Mouse (Mus musculus): Measurements from ENCODE around the gene Zc3h4. TPM values are rescaled to one million over a fixed set of nuclear protein-coding genes. Genes with fewer than 3 reads are reported as not detected.

Zc3h4 gene
- polyA plus RNA-seq, 1 experiment from 2014 or later, result 18.5 TPM

- Histone ChIP-seq H3K9ac (replicated peaks; ENCODE audit: low read depth, low read length) (no peak overlapping the region), H3K27ac (ENCODE audit: low read depth, low read length) (peak overlapping the region; percentile 55; the same call in 1 of the 2 replicates), H3K4me2 (ENCODE audit: low read depth, low read length) (peak overlapping the region; percentile 35; the same call in 1 of the 2 replicates), H3K36me3 (ENCODE audit: control insufficient read depth, insufficient read depth, low read length) (no peaks in the 10 kb centered on the region), H3K4me3 (ENCODE audit: low read depth, low read length) (no peak overlapping the region), H3K27me3 (ENCODE audit: control insufficient read depth, insufficient read depth, low read length) (no peaks in the 10 kb centered on the region), H3K4me1 (ENCODE audit: control insufficient read depth, insufficient read depth, low read length) (peaks cover 29% of the 10 kb centered on the region), H3K9me3 (ENCODE audit: control insufficient read depth, low read length) (no peaks in the 10 kb centered on the region)
- 70% methylated on average over 2 of the region's 2 CpGs for WGBS
- no peak for ATAC-seq (ENCODE audit: low read depth)
Measured at GRCm38 (mm10) chr7:16405073-16405455, 4.4 kb downstream of the Zc3h4 start.

- H3K9ac ChIP-seq (replicated peaks; ENCODE audit: low read depth, low read length), result peak overlapping the region; percentile 42; the same call in 1 of the 2 replicates
- no peaks in the 10 kb centered on the region for H3K9me3 ChIP-seq (ENCODE audit: control insufficient read depth, low read length)
- peak overlapping the region; percentile 34 for H3K4me2 ChIP-seq (ENCODE audit: low read depth, low read length)
- no peaks in the 10 kb centered on the region for H3K36me3 ChIP-seq (ENCODE audit: control insufficient read depth, insufficient read depth, low read length)
- H3K27ac ChIP-seq (ENCODE audit: low read depth, low read length), result peak overlapping the region; percentile 55
- H3K27me3 ChIP-seq (ENCODE audit: control insufficient read depth, insufficient read depth, low read length), result no peaks in the 10 kb centered on the region
- WGBS, result 68% methylated on average over 11 of the region's 11 CpGs
- peaks cover 29% of the 10 kb centered on the region for H3K4me1 ChIP-seq (ENCODE audit: control insufficient read depth, insufficient read depth, low read length)
- peak overlapping the region; percentile 4; the same call in 1 of the 2 replicates for H3K4me3 ChIP-seq (ENCODE audit: low read depth, low read length)
- ATAC-seq (ENCODE audit: low read depth), result no peak
Measured at GRCm38 (mm10) chr7:16405516-16406351, 5.0 kb downstream of the Zc3h4 start.

- ATAC-seq (ENCODE audit: low read depth), result no peak
- 91% methylated on average over 3 of the region's 3 CpGs for WGBS
- Histone ChIP-seq H3K4me2 (ENCODE audit: low read depth, low read length) (no peak overlapping the region), H3K9me3 (ENCODE audit: control insufficient read depth, low read length) (no peaks in the 10 kb centered on the region), H3K4me1 (ENCODE audit: control insufficient read depth, insufficient read depth, low read length) (peaks cover 29% of the 10 kb centered on the region), H3K9ac (replicated peaks; ENCODE audit: low read depth, low read length) (no peak overlapping the region), H3K36me3 (ENCODE audit: control insufficient read depth, insufficient read depth, low read length) (no peaks in the 10 kb centered on the region), H3K4me3 (ENCODE audit: low read depth, low read length) (no peak overlapping the region), H3K27ac (ENCODE audit: low read depth, low read length) (no peak overlapping the region), H3K27me3 (ENCODE audit: control insufficient read depth, insufficient read depth, low read length) (no peaks in the 10 kb centered on the region)
Measured at GRCm38 (mm10) chr7:16406978-16407377, 6.3 kb downstream of the Zc3h4 start.

GRCm38 (mm10) chr7:16411100-16411499 is 10.4 kb downstream of the Zc3h4 start:
- no peak for ATAC-seq (ENCODE audit: low read depth)
- 93% methylated on average over 5 of the region's 5 CpGs for WGBS
- Histone ChIP-seq H3K4me1 (ENCODE audit: control insufficient read depth, insufficient read depth, low read length) (peaks cover 7% of the 10 kb centered on the region), H3K36me3 (ENCODE audit: control insufficient read depth, insufficient read depth, low read length) (no peaks in the 10 kb centered on the region), H3K9me3 (ENCODE audit: control insufficient read depth, low read length) (no peaks in the 10 kb centered on the region), H3K9ac (replicated peaks; ENCODE audit: low read depth, low read length) (no peak overlapping the region), H3K4me2 (ENCODE audit: low read depth, low read length) (no peak overlapping the region), H3K4me3 (ENCODE audit: low read depth, low read length) (no peak overlapping the region), H3K27me3 (ENCODE audit: control insufficient read depth, insufficient read depth, low read length) (no peaks in the 10 kb centered on the region), H3K27ac (ENCODE audit: low read depth, low read length) (no peak overlapping the region)

- 92% methylated on average over 8 of the region's 8 CpGs for WGBS
- Histone ChIP-seq H3K4me1 (ENCODE audit: control insufficient read depth, insufficient read depth, low read length) (peaks cover 3% of the 10 kb centered on the region; the same call in 1 of the 2 replicates), H3K4me3 (ENCODE audit: low read depth, low read length) (no peak overlapping the region), H3K9me3 (ENCODE audit: control insufficient read depth, low read length) (no peaks in the 10 kb centered on the region), H3K4me2 (ENCODE audit: low read depth, low read length) (no peak overlapping the region), H3K27me3 (ENCODE audit: control insufficient read depth, insufficient read depth, low read length) (no peaks in the 10 kb centered on the region), H3K36me3 (ENCODE audit: control insufficient read depth, insufficient read depth, low read length) (peaks cover 2% of the 10 kb centered on the region; the same call in 1 of the 2 replicates), H3K27ac (ENCODE audit: low read depth, low read length) (no peak overlapping the region), H3K9ac (replicated peaks; ENCODE audit: low read depth, low read length) (no peak overlapping the region)
- no peak for ATAC-seq (ENCODE audit: low read depth)
Measured at GRCm38 (mm10) chr7:16412220-16412896, 11.6 kb downstream of the Zc3h4 start.

- no peak overlapping the region for H3K9ac ChIP-seq (replicated peaks; ENCODE audit: low read depth, low read length)
- no peak for ATAC-seq (ENCODE audit: low read depth)
- peaks cover 3% of the 10 kb centered on the region; the same call in 1 of the 2 replicates for H3K4me1 ChIP-seq (ENCODE audit: control insufficient read depth, insufficient read depth, low read length)
- no peak overlapping the region for H3K27ac ChIP-seq (ENCODE audit: low read depth, low read length)
- no peak overlapping the region for H3K4me2 ChIP-seq (ENCODE audit: low read depth, low read length)
- WGBS, result 49% methylated on average over 2 of the region's 2 CpGs
- peaks cover 6% of the 10 kb centered on the region for H3K36me3 ChIP-seq (ENCODE audit: control insufficient read depth, insufficient read depth, low read length)
- H3K9me3 ChIP-seq (ENCODE audit: control insufficient read depth, low read length), result no peaks in the 10 kb centered on the region
- no peak overlapping the region for H3K4me3 ChIP-seq (ENCODE audit: low read depth, low read length)
- H3K27me3 ChIP-seq (ENCODE audit: control insufficient read depth, insufficient read depth, low read length), result no peaks in the 10 kb centered on the region
Measured at GRCm38 (mm10) chr7:16412930-16413329, 12.2 kb downstream of the Zc3h4 start.

- no peaks in the 10 kb centered on the region for H3K27me3 ChIP-seq (ENCODE audit: control insufficient read depth, insufficient read depth, low read length)
- H3K4me2 ChIP-seq (ENCODE audit: low read depth, low read length), result no peak overlapping the region
- H3K27ac ChIP-seq (ENCODE audit: low read depth, low read length), result no peak overlapping the region
- ATAC-seq (ENCODE audit: low read depth), result no peak
- H3K36me3 ChIP-seq (ENCODE audit: control insufficient read depth, insufficient read depth, low read length), result peaks cover 28% of the 10 kb centered on the region
- H3K4me3 ChIP-seq (ENCODE audit: low read depth, low read length), result no peak overlapping the region
- H3K9me3 ChIP-seq (ENCODE audit: control insufficient read depth, low read length), result no peaks in the 10 kb centered on the region
- H3K4me1 ChIP-seq (ENCODE audit: control insufficient read depth, insufficient read depth, low read length), result peaks cover 3% of the 10 kb centered on the region; the same call in 1 of the 2 replicates
- 83% methylated on average over 3 of the region's 3 CpGs for WGBS
- H3K9ac ChIP-seq (replicated peaks; ENCODE audit: low read depth, low read length), result no peak overlapping the region
Measured at GRCm38 (mm10) chr7:16415426-16415825, 14.7 kb downstream of the Zc3h4 start.

GRCm38 (mm10) chr7:16417141-16417771 is 16.5 kb downstream of the Zc3h4 start:
- no peaks in the 10 kb centered on the region for H3K27me3 ChIP-seq (ENCODE audit: control insufficient read depth, insufficient read depth, low read length)
- H3K9ac ChIP-seq (replicated peaks; ENCODE audit: low read depth, low read length), result no peak overlapping the region
- no peak overlapping the region for H3K4me3 ChIP-seq (ENCODE audit: low read depth, low read length)
- no peak for ATAC-seq (ENCODE audit: low read depth)
- 0 out of 2 replicates have a peak, but pooled peaks cover 3% of the 10 kb centered on the region for H3K4me1 ChIP-seq (ENCODE audit: control insufficient read depth, insufficient read depth, low read length)
- H3K36me3 ChIP-seq (ENCODE audit: control insufficient read depth, insufficient read depth, low read length), result peaks cover 46% of the 10 kb centered on the region
- WGBS, result 86% methylated on average over 10 of the region's 10 CpGs
- no peak overlapping the region for H3K27ac ChIP-seq (ENCODE audit: low read depth, low read length)
- H3K4me2 ChIP-seq (ENCODE audit: low read depth, low read length), result no peak overlapping the region
- H3K9me3 ChIP-seq (ENCODE audit: control insufficient read depth, low read length), result no peaks in the 10 kb centered on the region

All from neural tube, embryonic 14.5 days (tissue).